Mouse (Mus musculus): ENCODE data around the gene Jak1. TPM values are rescaled to one million over a fixed set of nuclear protein-coding genes. Genes with fewer than 3 reads are reported as not detected.
"Not testable (repeated sequence)": the region's sequence is repeated elsewhere in the genome, so short reads cannot be mapped to it uniquely, and the experiment has no call there.

Gene Jak1
- total RNA-seq, 2 experiments from 2014 or later, result 122 to 124 TPM

- no peak for DNase-seq (ENCODE audit: low spot score in 2 of 2)
- intact Hi-C loops (cut with DNase I), result no loop called here
Measured at GRCm38 (mm10) chr4:101282237-101282636, 17.2 kb upstream of the Jak1 start.

GRCm38 (mm10) chr4:101280119-101280518 lies 15.0 kb upstream of the Jak1 start:
- intact Hi-C loops (cut with DNase I), result no loop called here
- DNase-seq (ENCODE audit: low spot score in 2 of 2), result no peak

- no peak for DNase-seq (ENCODE audit: low spot score in 2 of 2)
- intact Hi-C loops (cut with DNase I), result no loop called here
Measured at GRCm38 (mm10) chr4:101276456-101277070, 11.5 kb upstream of the Jak1 start.

GRCm38 (mm10) chr4:101275881-101276280 lies 10.8 kb upstream of the Jak1 start:
- intact Hi-C loops (cut with DNase I), result no loop called here
- DNase-seq (ENCODE audit: low spot score in 2 of 2), result no peak

GRCm38 (mm10) chr4:101270734-101271133 lies 5.7 kb upstream of the Jak1 start:
- intact Hi-C loops (cut with DNase I), result no loop called here
- no peak for DNase-seq (ENCODE audit: low spot score in 2 of 2)

GRCm38 (mm10) chr4:101268506-101268905 lies 3.4 kb upstream of the Jak1 start:
- intact Hi-C loops (cut with DNase I); DNase-seq (ENCODE audit: low spot score in 2 of 2): not testable (repeated sequence)

- intact Hi-C loops (cut with DNase I), result loop anchor here (2.0 kb wide), 2 partner anchors 27 to 101 kb away; no protein-coding TSS in a partner anchor
- no peak for DNase-seq (ENCODE audit: low spot score in 2 of 2)
Measured at GRCm38 (mm10) chr4:101265523-101265922, 441 bp upstream of the Jak1 start.

GRCm38 (mm10) chr4:101263968-101264740 lies 928 bp downstream of the Jak1 start:
- intact Hi-C loops (cut with DNase I), result loop anchor here (2.0 to 5.0 kb wide), 4 partner anchors 29 to 99 kb away; no protein-coding TSS in a partner anchor
- DNase-seq (ENCODE audit: low spot score in 2 of 2), result peak; percentile 34 to 63

GRCm38 (mm10) chr4:101261596-101261995 lies 3.5 kb downstream of the Jak1 start:
- DNase-seq (ENCODE audit: low spot score in 2 of 2), result no peak
- intact Hi-C loops (cut with DNase I), result loop anchor here (5.0 kb wide), 2 partner anchors 64 to 96 kb away; no protein-coding TSS in a partner anchor

- intact Hi-C loops (cut with DNase I), result loop anchor here (5.0 kb wide), 2 partner anchors 64 to 96 kb away; no protein-coding TSS in a partner anchor
- DNase-seq (ENCODE audit: low spot score in 2 of 2), result no peak
Measured at GRCm38 (mm10) chr4:101260744-101261291, 4.3 kb downstream of the Jak1 start.

- intact Hi-C loops (cut with DNase I), result no loop called here
- DNase-seq (ENCODE audit: low spot score in 2 of 2), result no peak
Measured at GRCm38 (mm10) chr4:101256526-101257210, 8.4 kb downstream of the Jak1 start.

GRCm38 (mm10) chr4:101254606-101255349 lies 10.3 kb downstream of the Jak1 start:
- no peak for DNase-seq (ENCODE audit: low spot score in 2 of 2)
- intact Hi-C loops (cut with DNase I), result no loop called here

GRCm38 (mm10) chr4:101254015-101254414 lies 11.1 kb downstream of the Jak1 start:
- intact Hi-C loops (cut with DNase I), result no loop called here

GRCm38 (mm10) chr4:101252781-101253622 lies 12.1 kb downstream of the Jak1 start:
- DNase-seq (ENCODE audit: low spot score in 2 of 2), result no peak
- intact Hi-C loops (cut with DNase I), result no loop called here

More at GRCm38 (mm10) chr4:101254015-101254414, 11.1 kb downstream of the Jak1 start:
- DNase-seq (ENCODE audit: low spot score in 2 of 2), result no peak

GRCm38 (mm10) chr4:101252016-101252415 lies 13.1 kb downstream of the Jak1 start:
- intact Hi-C loops (cut with DNase I), result no loop called here
- no peak for DNase-seq (ENCODE audit: low spot score in 2 of 2)

GRCm38 (mm10) chr4:101249977-101250743 lies 14.9 kb downstream of the Jak1 start:
- no peak for DNase-seq (ENCODE audit: low spot score in 2 of 2)
- intact Hi-C loops (cut with DNase I), result no loop called here

- DNase-seq (ENCODE audit: low spot score in 2 of 2), result no peak
- intact Hi-C loops (cut with DNase I), result no loop called here
Measured at GRCm38 (mm10) chr4:101247355-101247754, 17.7 kb downstream of the Jak1 start.

GRCm38 (mm10) chr4:101246569-101246968 lies 18.5 kb downstream of the Jak1 start:
- intact Hi-C loops (cut with DNase I), result no loop called here
- DNase-seq (ENCODE audit: low spot score in 2 of 2), result no peak

All from left cerebral cortex, postnatal 25 days (tissue).